Mouse (Mus musculus) heart, postnatal 0 days (tissue): Measurements from ENCODE around the gene Polk. TPM values are rescaled to one million over a fixed set of nuclear protein-coding genes. Genes with fewer than 3 reads are reported as not detected.

ENCODE experiments used
- ATAC-seq: fragments of 200-750 bp; cut with Nextera tagmentation; 2 replicates; pipeline ENCODE4 v1.8.0; 2017; ENCODE audit warnings: low read depth, moderate number of reproducible peaks, moderate library complexity; ENCODE audit not compliant: insufficient read depth
- DNase-seq: peaks from one replicate; pipeline ENCODE4 v3.0.0-alpha.2; 2016; ENCODE audit warnings: low spot score
- H3K27ac ChIP-seq: fragments of 300-500 bp; sonication (generic); 2 replicates; pipeline ENCODE4 v1.5.1; 2014; ENCODE audit warnings: low read depth, mild to moderate bottlenecking
- H3K27me3 ChIP-seq: fragments of 300-500 bp; sonication (generic); 2 replicates; pipeline ENCODE4 v1.6.1; 2014; ENCODE audit warnings: low read length, mixed read lengths; ENCODE audit not compliant: control insufficient read depth, insufficient read depth
- H3K36me3 ChIP-seq: fragments of 300-500 bp; sonication (generic); replicated peaks from 2 replicates; pipeline ENCODE4 v1.6.1; 2014; ENCODE audit warnings: low read length, mixed read lengths; ENCODE audit not compliant: control insufficient read depth, insufficient read depth
- H3K4me1 ChIP-seq: fragments of 300-500 bp; sonication (generic); 2 replicates; pipeline ENCODE4 v1.6.1; 2014; ENCODE audit warnings: antibody characterized with exemption; ENCODE audit not compliant: control insufficient read depth, insufficient read depth
- H3K4me2 ChIP-seq: fragments of 300-500 bp; sonication (generic); 2 replicates; pipeline ENCODE4 v1.6.1; 2014; ENCODE audit warnings: low read depth, mild to moderate bottlenecking, low read length, moderate library complexity
- H3K4me3 ChIP-seq: fragments of 300-500 bp; sonication (generic); 2 replicates; pipeline ENCODE4 v1.5.1; 2014; ENCODE audit warnings: low read depth, low read length
- H3K9ac ChIP-seq: fragments of 300-500 bp; sonication (generic); replicated peaks from 2 replicates; pipeline ENCODE4 v1.6.1; 2014; ENCODE audit warnings: low read depth, low read length, mixed read lengths
- H3K9me3 ChIP-seq: fragments of 300-500 bp; sonication (generic); replicated peaks from 2 replicates; pipeline ENCODE4 v1.6.1; 2016; ENCODE audit warnings: low read length; ENCODE audit not compliant: control insufficient read depth
- CTCF ChIP-seq: IDR thresholded peaks from 2 replicates; pipeline ENCODE4 v1.5.1; 2016; ENCODE audit warnings: antibody characterized with exemption, control low read depth, low read depth
- EP300 ChIP-seq: IDR thresholded peaks from 2 replicates; pipeline ENCODE4 v1.6.1; 2016; ENCODE audit warnings: antibody characterized with exemption, low read depth
- WGBS: fragments of 180-500 bp; shearing (Covaris S2); extraction: QIAGEN DNeasy Blood & Tissue Kit; methylation state at CpG from one replicate; pipeline ENCODE4 v1.1.7; 2014; 5-methylcytosine and 5-hydroxymethylcytosine counted together
- polyA plus RNA-seq: library from polyadenylated mRNA; unstranded; fragments of >200 nt; fragmentation: Nextera tagmentation; extraction: Ambion mirVana; gene quantifications from 2 replicates; pipeline ENCODE4 v1.2.1, GENCODE M21; 2015
- total RNA-seq: library from RNA; depleted of rRNA; stranded (reverse); fragments of >200 nt; gene quantifications from 2 replicates; pipeline ENCODE4 v1.2.3, GENCODE M21; 2014; ENCODE audit warnings: low replicate concordance

Polk gene
- total and polyA plus RNA-seq, 2 experiments from 2014 or later, result 2.8 to 6.5 TPM

DNA sequence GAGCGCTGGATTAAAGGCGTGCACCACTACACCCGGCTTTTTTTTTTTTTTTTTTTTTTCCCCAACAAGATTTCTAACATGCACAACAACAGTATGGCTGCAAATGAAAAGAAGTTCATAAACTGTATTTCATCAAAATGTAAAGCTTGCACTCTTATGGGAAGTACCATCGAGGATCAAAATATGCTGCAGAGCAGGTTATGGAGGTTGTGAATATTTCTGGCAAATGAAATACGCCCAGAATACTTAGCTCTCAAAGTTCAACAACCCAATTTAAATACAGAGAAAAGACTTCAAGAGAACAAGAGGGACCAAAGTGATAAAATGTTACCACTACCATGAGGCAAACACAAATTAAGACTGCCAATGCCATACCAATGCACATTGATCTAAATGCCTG lies 73.7 kb downstream of the Polk start:
- WGBS, result 91% methylated on average over 5 of the region's 5 CpGs
- Histone ChIP-seq H3K27me3 (no peaks in the 10 kb centered on the region), H3K9ac (no peak overlapping the region), H3K4me1 (no peaks in the 10 kb centered on the region), H3K9me3 (no peaks in the 10 kb centered on the region), H3K4me3 (no peak overlapping the region), H3K4me2 (no peak overlapping the region), H3K36me3 (no peaks in the 10 kb centered on the region), H3K27ac (no peak overlapping the region)
- DNase-seq, result no peak
- TF ChIP-seq CTCF (no peak), EP300 (no peak)
- no peak for ATAC-seq

DNA sequence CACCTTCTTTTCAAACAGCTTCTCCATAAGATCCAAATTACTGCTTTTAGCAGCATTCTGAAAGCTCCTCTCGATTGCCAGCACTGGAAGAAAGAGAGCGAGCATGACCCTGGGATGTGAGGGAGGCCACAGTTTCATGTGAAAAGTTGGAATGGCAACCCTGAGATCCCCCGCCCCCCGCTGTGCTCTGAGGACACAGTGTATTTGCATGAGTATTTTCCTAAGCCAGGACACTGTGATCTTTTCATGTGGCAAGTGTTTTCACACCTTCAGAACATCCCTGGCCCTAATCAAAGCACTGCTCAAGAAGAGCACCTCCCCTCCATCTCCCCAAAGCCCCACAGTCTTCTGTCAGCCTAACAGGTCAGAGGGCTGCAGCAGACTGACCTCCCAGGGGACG lies 77.1 kb downstream of the Polk start:
- ATAC-seq, result no peak
- Histone ChIP-seq H3K9me3 (no peaks in the 10 kb centered on the region), H3K9ac (no peak overlapping the region), H3K36me3 (no peaks in the 10 kb centered on the region), H3K27ac (no peak overlapping the region), H3K27me3 (no peaks in the 10 kb centered on the region), H3K4me2 (no peak overlapping the region), H3K4me1 (no peaks in the 10 kb centered on the region), H3K4me3 (no peak overlapping the region)
- no peak for DNase-seq
- no peak for TF ChIP-seq EP300
- TF ChIP-seq CTCF, result no peak
- WGBS, result 56% methylated on average over 5 of the region's 5 CpGs

DNA sequence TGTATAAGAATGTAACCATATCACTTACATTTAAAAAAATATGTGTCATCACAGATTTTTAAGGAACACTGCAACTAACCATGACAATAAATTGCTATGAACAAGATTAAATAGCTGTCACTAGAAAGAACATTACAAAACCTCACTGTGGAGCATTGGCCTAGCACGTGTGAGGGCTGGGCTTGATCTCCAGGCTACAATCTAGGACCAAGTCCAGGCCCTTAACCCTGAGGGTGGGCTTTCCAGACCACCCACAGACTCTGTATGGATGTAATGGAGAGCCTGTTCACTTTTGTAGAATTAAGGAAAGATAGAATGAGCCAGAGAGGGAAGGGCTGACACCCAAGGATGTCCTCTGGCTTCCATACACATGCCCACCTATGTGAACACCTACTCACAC lies 79.7 kb downstream of the Polk start:
- no peaks in the 10 kb centered on the region for H3K27me3 ChIP-seq
- H3K36me3 ChIP-seq, result no peaks in the 10 kb centered on the region
- DNase-seq, result no peak
- TF ChIP-seq EP300 (no peak), CTCF (no peak)
- H3K9ac ChIP-seq, result no peak overlapping the region
- H3K27ac ChIP-seq, result no peak overlapping the region
- no peak overlapping the region for H3K4me2 ChIP-seq
- no peak overlapping the region for H3K4me3 ChIP-seq
- no peaks in the 10 kb centered on the region for H3K9me3 ChIP-seq
- 74% methylated on average over 1 of the region's 1 CpGs for WGBS
- H3K4me1 ChIP-seq, result no peaks in the 10 kb centered on the region
- ATAC-seq, result no peak

DNA sequence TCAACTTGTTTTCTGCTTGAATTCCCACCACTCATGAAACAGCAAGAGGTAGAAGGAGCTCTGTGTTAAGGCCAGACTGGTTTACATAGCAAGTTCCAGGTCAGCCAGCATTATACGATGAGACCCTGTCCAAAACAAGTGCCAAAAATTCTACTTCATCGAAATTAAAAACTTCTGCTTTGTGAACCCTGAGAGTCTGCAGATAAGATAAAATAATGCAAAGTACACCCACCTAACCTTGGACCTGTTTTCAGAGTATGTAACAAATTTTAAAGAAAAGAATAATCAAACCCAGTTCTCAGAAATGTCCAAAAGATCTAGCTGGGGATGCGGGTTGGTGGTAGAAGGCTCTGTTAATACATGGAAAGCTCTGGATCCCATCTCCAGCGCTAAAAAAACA lies 83.8 kb downstream of the Polk start:
- Histone ChIP-seq H3K27me3 (no peaks in the 10 kb centered on the region), H3K4me2 (no peak overlapping the region), H3K9me3 (no peaks in the 10 kb centered on the region), H3K36me3 (no peaks in the 10 kb centered on the region), H3K4me1 (no peaks in the 10 kb centered on the region), H3K4me3 (no peak overlapping the region), H3K9ac (no peak overlapping the region), H3K27ac (no peak overlapping the region)
- TF ChIP-seq CTCF (no peak), EP300 (no peak)
- DNase-seq (no peak), ATAC-seq (no peak)
- WGBS, result 73% methylated on average over 4 of the region's 4 CpGs

DNA sequence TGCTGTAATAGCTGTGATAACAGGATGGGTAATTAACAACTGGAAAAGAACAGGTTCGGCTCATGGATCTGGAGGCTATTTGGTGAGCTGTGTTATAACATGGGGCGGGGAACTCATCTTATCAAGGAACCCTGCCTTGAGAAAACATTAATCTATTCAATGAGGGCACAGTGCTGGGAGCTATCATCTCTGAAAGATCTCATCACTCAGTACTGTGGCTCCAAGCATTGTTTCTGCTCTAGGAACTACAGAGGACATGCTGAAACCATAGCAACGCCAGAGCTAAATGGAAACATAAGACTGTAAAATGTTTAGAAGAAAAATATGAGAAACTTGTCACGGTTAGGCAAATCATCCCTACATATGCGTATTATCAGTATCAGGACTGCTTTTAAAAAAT lies 84.4 kb downstream of the Polk start:
- no peak for ATAC-seq
- H3K27ac ChIP-seq, result no peak overlapping the region

DNA sequence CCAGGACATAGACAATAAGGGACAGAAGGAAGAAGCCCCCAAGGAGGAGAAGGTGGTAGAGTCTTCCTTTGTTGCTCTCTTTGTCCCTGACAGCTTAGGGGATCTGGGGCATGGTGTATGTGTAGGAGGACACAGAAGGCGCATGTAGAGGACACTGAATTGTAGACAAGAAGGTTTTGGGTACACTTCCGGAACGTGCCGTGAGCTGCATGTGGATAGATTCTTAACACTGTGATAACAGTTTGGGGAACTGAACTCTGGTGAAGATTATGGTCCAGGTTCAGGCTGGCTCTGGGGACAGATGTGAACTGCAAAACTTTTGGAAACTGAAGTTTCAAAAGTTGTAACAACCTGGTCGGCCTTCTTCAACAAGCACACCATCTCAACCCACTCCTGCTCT lies 84.8 kb downstream of the Polk start:
- Histone ChIP-seq H3K36me3 (no peaks in the 10 kb centered on the region), H3K4me1 (no peaks in the 10 kb centered on the region), H3K27ac (no peak overlapping the region), H3K27me3 (no peaks in the 10 kb centered on the region), H3K9me3 (no peaks in the 10 kb centered on the region), H3K4me3 (no peak overlapping the region), H3K4me2 (no peak overlapping the region), H3K9ac (no peak overlapping the region)
- DNase-seq, result no peak
- no peak for TF ChIP-seq CTCF
- WGBS, result 77% methylated on average over 5 of the region's 5 CpGs
- ATAC-seq, result no peak

More for the DNA sequence above, 84.4 kb downstream of the Polk start:
- Histone ChIP-seq H3K9me3 (no peaks in the 10 kb centered on the region), H3K4me3 (no peak overlapping the region), H3K4me2 (no peak overlapping the region), H3K4me1 (no peaks in the 10 kb centered on the region), H3K36me3 (no peaks in the 10 kb centered on the region), H3K9ac (no peak overlapping the region), H3K27me3 (no peaks in the 10 kb centered on the region)
- WGBS, result 58% methylated on average over 5 of the region's 5 CpGs
- no peak for DNase-seq
- TF ChIP-seq EP300 (no peak), CTCF (no peak)
